Mouse (Mus musculus): ENCODE results near the gene Mrrf. TPM values are rescaled to one million over a fixed set of nuclear protein-coding genes. Genes with fewer than 3 reads are reported as not detected.
"Not testable (repeated sequence)": the region's sequence is repeated elsewhere in the genome, so short reads cannot be mapped to it uniquely, and the experiment has no call there.

Gene Mrrf
- polyA plus RNA-seq, 1 experiment from 2014 or later = 30.3 TPM

GRCm38 (mm10) chr2:36167990-36168618, 31.9 kb downstream of the Mrrf start:
- WGBS = 60% methylated on average over 1 of the region's 1 CpGs
- Histone ChIP-seq H3K4me3 (ENCODE audit: low read length) (no peak overlapping the region), H3K27me3 (ENCODE audit: control insufficient read depth, insufficient read depth, low read depth, low read length) (no peaks in the 10 kb centered on the region), H3K27ac (ENCODE audit: low read length) (no peak overlapping the region), H3K9me3 (ENCODE audit: control insufficient read depth, low read length) (no peaks in the 10 kb centered on the region), H3K36me3 (ENCODE audit: control insufficient read depth, insufficient read depth, low read length) (no peaks in the 10 kb centered on the region), H3K4me2 (ENCODE audit: low read depth, low read length) (no peak overlapping the region), H3K9ac (ENCODE audit: low read length) (no peak overlapping the region), H3K4me1 (replicated peaks; ENCODE audit: control insufficient read depth, insufficient read depth, low read length) (peaks cover 11% of the 10 kb centered on the region)
- no peak for ATAC-seq (ENCODE audit: low read depth)

GRCm38 (mm10) chr2:36169176-36169575, 33.0 kb downstream of the Mrrf start:
- Histone ChIP-seq H3K4me2 (ENCODE audit: low read depth, low read length) (no peak overlapping the region), H3K9ac (ENCODE audit: low read length) (no peak overlapping the region), H3K27me3 (ENCODE audit: control insufficient read depth, insufficient read depth, low read depth, low read length) (no peaks in the 10 kb centered on the region), H3K4me3 (ENCODE audit: low read length) (no peak overlapping the region), H3K27ac (ENCODE audit: low read length) (no peak overlapping the region), H3K36me3 (ENCODE audit: control insufficient read depth, insufficient read depth, low read length) (no peaks in the 10 kb centered on the region), H3K9me3 (ENCODE audit: control insufficient read depth, low read length) (no peaks in the 10 kb centered on the region), H3K4me1 (replicated peaks; ENCODE audit: control insufficient read depth, insufficient read depth, low read length) (peaks cover 11% of the 10 kb centered on the region)
- WGBS = 52% methylated on average over 4 of the region's 4 CpGs
- no peak for ATAC-seq (ENCODE audit: low read depth)

GRCm38 (mm10) chr2:36172136-36172535, 35.9 kb downstream of the Mrrf start:
- peak; percentile 91 for ATAC-seq (ENCODE audit: low read depth)
- Histone ChIP-seq H3K9me3 (ENCODE audit: control insufficient read depth, low read length) (no peaks in the 10 kb centered on the region), H3K4me3 (ENCODE audit: low read length) (no peak overlapping the region), H3K27ac (ENCODE audit: low read length) (peak overlapping the region; percentile 75), H3K4me2 (ENCODE audit: low read depth, low read length) (no peak overlapping the region), H3K27me3 (ENCODE audit: control insufficient read depth, insufficient read depth, low read depth, low read length) (no peaks in the 10 kb centered on the region), H3K36me3 (ENCODE audit: control insufficient read depth, insufficient read depth, low read length) (no peaks in the 10 kb centered on the region), H3K9ac (ENCODE audit: low read length) (no peak overlapping the region), H3K4me1 (replicated peaks; ENCODE audit: control insufficient read depth, insufficient read depth, low read length) (peaks cover 11% of the 10 kb centered on the region)
- 48% methylated on average over 4 of the region's 4 CpGs for WGBS

- H3K9me3 ChIP-seq (ENCODE audit: control insufficient read depth, low read length) = no peaks in the 10 kb centered on the region
- H3K4me2 ChIP-seq (ENCODE audit: low read depth, low read length) = no peak overlapping the region
- 0 out of 2 replicates have a peak, but pooled peaks cover 4% of the 10 kb centered on the region for H3K36me3 ChIP-seq (ENCODE audit: control insufficient read depth, insufficient read depth, low read length)
- H3K27me3 ChIP-seq (ENCODE audit: control insufficient read depth, insufficient read depth, low read depth, low read length) = no peaks in the 10 kb centered on the region
- no peak overlapping the region for H3K4me3 ChIP-seq (ENCODE audit: low read length)
- H3K4me1 ChIP-seq (replicated peaks; ENCODE audit: control insufficient read depth, insufficient read depth, low read length) = peaks cover 11% of the 10 kb centered on the region
- peak; percentile 74 for ATAC-seq (ENCODE audit: low read depth)
- WGBS = 60% methylated on average over 3 of the region's 3 CpGs
- H3K9ac ChIP-seq (ENCODE audit: low read length) = no peak overlapping the region
- H3K27ac ChIP-seq (ENCODE audit: low read length) = peak overlapping the region; percentile 75
Observed at GRCm38 (mm10) chr2:36172574-36172973, 36.4 kb downstream of the Mrrf start.

- Histone ChIP-seq H3K27ac (ENCODE audit: low read length) (no peak overlapping the region), H3K4me2 (ENCODE audit: low read depth, low read length) (no peak overlapping the region), H3K9ac (ENCODE audit: low read length) (no peak overlapping the region), H3K27me3 (ENCODE audit: control insufficient read depth, insufficient read depth, low read depth, low read length) (no peaks in the 10 kb centered on the region), H3K9me3 (ENCODE audit: control insufficient read depth, low read length) (no peaks in the 10 kb centered on the region), H3K4me3 (ENCODE audit: low read length) (no peak overlapping the region), H3K36me3 (ENCODE audit: control insufficient read depth, insufficient read depth, low read length) (0 out of 2 replicates have a peak, but pooled peaks cover 4% of the 10 kb centered on the region), H3K4me1 (replicated peaks; ENCODE audit: control insufficient read depth, insufficient read depth, low read length) (peaks cover 14% of the 10 kb centered on the region; the same call in 1 of the 2 replicates)
- 53% methylated on average over 3 of the region's 3 CpGs for WGBS
- ATAC-seq (ENCODE audit: low read depth) = no peak
Observed at GRCm38 (mm10) chr2:36179487-36179886, 43.3 kb downstream of the Mrrf start.

- not testable (repeated sequence) for H3K4me2 ChIP-seq (ENCODE audit: low read depth, low read length); H3K36me3 ChIP-seq (ENCODE audit: control insufficient read depth, insufficient read depth, low read length); H3K9ac ChIP-seq (ENCODE audit: low read length); H3K27me3 ChIP-seq (ENCODE audit: control insufficient read depth, insufficient read depth, low read depth, low read length); H3K9me3 ChIP-seq (ENCODE audit: control insufficient read depth, low read length); H3K4me3 ChIP-seq (ENCODE audit: low read length); ATAC-seq (ENCODE audit: low read depth); H3K27ac ChIP-seq (ENCODE audit: low read length)
- WGBS = 86% methylated on average over 4 of the region's 4 CpGs
- H3K4me1 ChIP-seq (replicated peaks; ENCODE audit: control insufficient read depth, insufficient read depth, low read length) = peaks cover 18% of the 10 kb centered on the region; the same call in 1 of the 2 replicates
Observed at GRCm38 (mm10) chr2:36181587-36182368, 45.6 kb downstream of the Mrrf start.

- H3K9me3 ChIP-seq (ENCODE audit: control insufficient read depth, low read length) = no peaks in the 10 kb centered on the region
- no peaks in the 10 kb centered on the region for H3K36me3 ChIP-seq (ENCODE audit: control insufficient read depth, insufficient read depth, low read length)
- no peaks in the 10 kb centered on the region for H3K27me3 ChIP-seq (ENCODE audit: control insufficient read depth, insufficient read depth, low read depth, low read length)
- peak; percentile 46; the same call in 1 of the 2 replicates for ATAC-seq (ENCODE audit: low read depth)
- WGBS = 45% methylated on average over 2 of the region's 2 CpGs
- peaks cover 18% of the 10 kb centered on the region; the same call in 1 of the 2 replicates for H3K4me1 ChIP-seq (replicated peaks; ENCODE audit: control insufficient read depth, insufficient read depth, low read length)
- no peak overlapping the region for H3K4me3 ChIP-seq (ENCODE audit: low read length)
- H3K27ac ChIP-seq (ENCODE audit: low read length) = peak overlapping the region; percentile 57
- H3K9ac ChIP-seq (ENCODE audit: low read length) = no peak overlapping the region
- H3K4me2 ChIP-seq (ENCODE audit: low read depth, low read length) = no peak overlapping the region
Observed at GRCm38 (mm10) chr2:36183278-36183677, 47.1 kb downstream of the Mrrf start.

- Histone ChIP-seq H3K4me2 (ENCODE audit: low read depth, low read length) (no peak overlapping the region), H3K4me3 (ENCODE audit: low read length) (no peak overlapping the region), H3K27me3 (ENCODE audit: control insufficient read depth, insufficient read depth, low read depth, low read length) (no peaks in the 10 kb centered on the region), H3K9ac (ENCODE audit: low read length) (no peak overlapping the region), H3K36me3 (ENCODE audit: control insufficient read depth, insufficient read depth, low read length) (no peaks in the 10 kb centered on the region), H3K9me3 (ENCODE audit: control insufficient read depth, low read length) (no peaks in the 10 kb centered on the region), H3K27ac (ENCODE audit: low read length) (peak overlapping the region; percentile 86; the same call in 1 of the 2 replicates), H3K4me1 (replicated peaks; ENCODE audit: control insufficient read depth, insufficient read depth, low read length) (peaks cover 18% of the 10 kb centered on the region; the same call in 1 of the 2 replicates)
- no peak for ATAC-seq (ENCODE audit: low read depth)
- 79% methylated on average over 2 of the region's 2 CpGs for WGBS
Observed at GRCm38 (mm10) chr2:36184192-36184591, 48.0 kb downstream of the Mrrf start.

- no peaks in the 10 kb centered on the region for H3K36me3 ChIP-seq (ENCODE audit: control insufficient read depth, insufficient read depth, low read length)
- no peak overlapping the region for H3K4me3 ChIP-seq (ENCODE audit: low read length)
- no peak overlapping the region for H3K4me2 ChIP-seq (ENCODE audit: low read depth, low read length)
- peak; percentile 92 for ATAC-seq (ENCODE audit: low read depth)
- H3K27ac ChIP-seq (ENCODE audit: low read length) = peak overlapping the region; percentile 86
- 52% methylated on average over 6 of the region's 6 CpGs for WGBS
- no peaks in the 10 kb centered on the region for H3K27me3 ChIP-seq (ENCODE audit: control insufficient read depth, insufficient read depth, low read depth, low read length)
- no peak overlapping the region for H3K9ac ChIP-seq (ENCODE audit: low read length)
- H3K9me3 ChIP-seq (ENCODE audit: control insufficient read depth, low read length) = no peaks in the 10 kb centered on the region
- peaks cover 18% of the 10 kb centered on the region; the same call in 1 of the 2 replicates for H3K4me1 ChIP-seq (replicated peaks; ENCODE audit: control insufficient read depth, insufficient read depth, low read length)
Observed at GRCm38 (mm10) chr2:36184876-36185275, 48.7 kb downstream of the Mrrf start.
